Mouse (Mus musculus) v-Abl transformed pro-B cells (cell line): ENCODE measurements around the gene Tmem259.

ENCODE experiments used
- in situ Hi-C, 2 experiments: fragments of 400-800 bp; cut with MboI; formaldehyde crosslinking; loops; one replicate each; pipeline ENCODE4 v1.15.1; 2025; ENCODE audit not compliant: unreplicated experiment in 2 of 2

Gene Tmem259

DNA sequence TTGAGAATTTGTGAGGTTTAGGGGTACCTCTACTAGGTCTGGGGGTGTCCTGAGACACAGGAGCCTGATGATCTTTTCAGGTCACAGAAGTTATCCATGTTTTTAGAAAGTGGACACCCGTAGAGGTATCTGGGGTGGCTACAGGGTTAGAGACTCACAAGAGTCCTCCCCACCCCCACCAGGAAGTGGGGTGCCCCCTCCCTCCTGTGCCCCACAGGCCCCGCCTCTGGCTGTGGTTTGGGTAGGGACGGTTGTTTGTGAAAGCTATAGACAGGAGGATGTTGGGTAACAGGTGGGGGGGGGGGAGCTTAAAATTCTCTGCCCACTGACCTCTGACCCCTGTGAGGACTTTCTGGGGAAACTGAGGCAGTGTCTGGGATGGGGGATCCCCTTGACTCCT is 33.2 kb upstream of the Tmem259 start:
- in situ Hi-C loops = no loop called here

- in situ Hi-C loops = no loop called here
These were observed 32.8 kb upstream of the Tmem259 start for GRCm38 (mm10) chr10:80016931-80017330.

GRCm38 (mm10) chr10:80016511-80016910 is 32.4 kb upstream of the Tmem259 start, which contains the start of gene Arhgap45:
Gene Arhgap45 (plus strand): TSS chr10:80016653.
- in situ Hi-C loops = no loop called here

- in situ Hi-C loops = no loop called here
These were observed 31.5 kb upstream of the Tmem259 start for GRCm38 (mm10) chr10:80015583-80015982.

GRCm38 (mm10) chr10:80014484-80015290 is 30.6 kb upstream of the Tmem259 start:
- in situ Hi-C loops = no loop called here

DNA sequence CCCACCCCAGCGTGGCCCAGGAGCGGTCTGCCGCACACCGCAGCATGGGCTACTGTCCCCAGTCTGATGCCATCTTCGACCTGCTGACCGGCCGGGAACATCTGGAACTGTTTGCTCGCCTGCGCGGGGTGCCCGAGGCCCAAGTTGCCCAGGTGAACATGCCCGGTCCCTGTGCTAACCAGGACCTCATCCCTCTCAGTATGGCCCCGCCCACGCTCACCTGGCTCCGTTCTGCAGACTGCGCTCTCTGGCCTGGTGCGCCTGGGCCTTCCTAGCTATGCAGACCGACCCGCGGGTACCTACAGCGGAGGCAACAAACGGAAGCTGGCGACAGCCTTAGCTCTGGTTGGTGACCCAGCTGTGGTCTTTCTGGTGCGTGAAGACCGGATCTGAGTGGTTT is 29.5 kb upstream of the Tmem259 start:
- in situ Hi-C loops = no loop called here

- in situ Hi-C loops = no loop called here
These were observed 27.6 kb upstream of the Tmem259 start for GRCm38 (mm10) chr10:80011740-80012139.

- in situ Hi-C loops = no loop called here
These were observed 20.1 kb upstream of the Tmem259 start for GRCm38 (mm10) chr10:80004233-80004705.

GRCm38 (mm10) chr10:80003374-80004232 is 19.5 kb upstream of the Tmem259 start:
- in situ Hi-C loops = no loop called here

DNA sequence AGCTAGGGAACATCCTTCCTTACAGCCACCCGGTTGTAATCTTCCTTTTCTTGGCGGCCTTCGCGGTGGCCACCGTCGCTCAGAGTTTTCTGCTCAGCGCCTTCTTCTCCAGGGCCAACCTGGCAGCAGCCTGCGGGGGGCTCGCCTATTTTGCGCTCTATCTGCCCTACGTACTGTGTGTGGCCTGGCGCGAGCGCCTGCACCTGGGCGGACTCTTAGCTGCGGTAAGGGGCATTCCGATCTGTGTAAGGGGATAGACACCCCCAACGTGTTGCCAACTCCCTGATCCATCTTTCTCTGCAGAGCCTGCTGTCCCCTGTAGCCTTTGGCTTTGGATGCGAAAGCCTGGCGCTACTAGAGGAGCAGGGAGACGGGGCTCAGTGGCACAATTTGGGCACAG is 18.7 kb upstream of the Tmem259 start:
- in situ Hi-C loops = no loop called here

DNA sequence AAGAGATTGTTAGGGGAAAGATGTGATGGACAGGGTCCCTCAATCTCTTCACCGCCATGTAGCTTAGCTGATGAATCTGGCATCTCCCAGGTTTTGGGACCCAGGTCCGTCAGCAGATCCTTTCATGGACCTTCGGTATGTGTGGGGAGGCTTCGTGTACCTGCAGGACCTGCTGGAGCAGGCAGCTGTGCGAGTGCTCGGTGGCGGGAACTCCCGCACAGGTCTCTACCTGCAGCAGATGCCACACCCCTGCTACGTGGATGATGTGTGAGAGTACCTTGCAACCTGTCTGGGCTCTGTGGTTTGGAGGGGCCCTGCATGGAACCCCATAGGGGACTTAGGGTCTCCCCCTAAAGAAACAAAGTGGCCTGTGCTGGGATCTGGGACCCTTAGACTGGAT is 17.8 kb upstream of the Tmem259 start:
- in situ Hi-C loops = no loop called here

DNA sequence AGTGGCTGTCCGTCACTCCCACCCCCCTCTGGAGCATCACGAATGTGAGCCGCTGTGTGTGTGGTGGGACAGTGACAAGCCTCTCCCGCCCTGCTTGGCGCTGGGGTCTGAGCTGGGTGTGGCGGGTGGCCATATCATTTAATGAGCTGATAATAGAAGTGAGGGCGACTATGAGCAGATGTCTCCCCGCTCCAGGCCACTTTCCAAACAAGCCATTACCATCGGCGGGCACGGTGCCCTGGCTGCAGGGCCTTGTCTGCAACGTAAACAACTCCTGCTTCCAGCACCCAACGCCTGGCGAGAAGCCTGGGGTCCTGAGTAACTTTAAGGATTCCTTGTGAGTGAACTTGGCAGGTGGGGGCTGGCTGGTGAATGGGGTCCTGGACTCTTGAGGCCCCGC is 13.7 kb upstream of the Tmem259 start:
- in situ Hi-C loops = no loop called here

GRCm38 (mm10) chr10:79997034-79997760 is 13.1 kb upstream of the Tmem259 start:
- in situ Hi-C loops = no loop called here

DNA sequence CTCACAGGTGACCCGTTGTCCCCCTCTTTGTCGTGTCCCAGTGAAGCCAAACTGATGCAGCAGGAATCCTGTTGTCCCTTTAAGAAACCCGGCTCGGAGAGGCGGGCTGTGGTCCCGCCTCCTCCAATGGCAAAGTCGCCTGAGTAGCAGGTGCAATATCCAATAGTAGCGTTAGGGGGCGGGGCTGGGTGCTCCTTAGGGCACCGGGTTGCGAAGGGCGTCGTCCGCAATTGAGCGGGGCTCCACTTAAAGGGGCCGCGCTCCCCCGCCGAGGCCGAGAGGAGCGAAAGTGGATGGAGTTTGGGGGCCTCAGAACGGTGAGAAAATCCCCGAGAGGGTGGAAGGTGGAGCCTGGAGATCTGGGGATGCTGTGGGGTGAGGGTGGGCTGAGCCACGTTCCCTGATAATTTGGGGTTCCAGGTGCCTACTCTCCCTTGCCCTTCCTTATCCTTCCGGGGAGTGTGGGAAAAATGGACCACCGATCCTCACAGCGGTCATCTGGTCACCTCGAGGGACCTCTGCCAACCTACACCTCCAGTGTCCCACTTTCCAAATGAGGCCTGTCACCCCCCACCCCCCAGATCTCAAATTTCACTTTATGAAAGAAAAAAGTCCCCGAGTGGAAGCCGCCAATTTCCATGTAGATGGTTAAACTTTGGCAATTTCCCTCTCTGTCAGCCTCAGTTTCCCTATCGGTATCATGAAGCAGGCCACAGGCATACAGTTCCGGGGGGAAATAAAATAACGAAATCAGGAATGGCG is 12.3 kb upstream of the Tmem259 start, which contains the start of gene Abca7:
Abca7 (plus strand) TSS at position 223 of the 762 bp plus-strand sequence.
- in situ Hi-C loops = no loop called here

DNA sequence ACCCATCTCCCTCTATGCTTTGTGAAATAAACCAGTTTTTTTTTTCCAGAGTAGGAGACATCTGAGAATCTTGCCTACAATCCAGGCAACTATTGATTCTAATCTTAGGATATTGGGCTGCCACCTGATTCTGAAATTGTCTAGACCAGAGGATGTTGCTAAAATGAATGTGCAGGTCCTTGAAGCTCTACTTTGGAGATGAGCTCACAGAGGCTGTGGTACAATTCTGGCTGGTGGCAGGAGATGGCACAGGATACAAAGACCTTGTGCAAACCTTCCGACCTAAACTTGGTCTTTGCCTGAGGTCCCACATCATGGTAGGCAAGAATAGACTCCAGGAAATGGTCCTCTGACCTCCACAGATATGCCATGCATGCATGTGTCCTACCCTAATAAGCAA is 11.5 kb upstream of the Tmem259 start:
- in situ Hi-C loops = no loop called here

DNA sequence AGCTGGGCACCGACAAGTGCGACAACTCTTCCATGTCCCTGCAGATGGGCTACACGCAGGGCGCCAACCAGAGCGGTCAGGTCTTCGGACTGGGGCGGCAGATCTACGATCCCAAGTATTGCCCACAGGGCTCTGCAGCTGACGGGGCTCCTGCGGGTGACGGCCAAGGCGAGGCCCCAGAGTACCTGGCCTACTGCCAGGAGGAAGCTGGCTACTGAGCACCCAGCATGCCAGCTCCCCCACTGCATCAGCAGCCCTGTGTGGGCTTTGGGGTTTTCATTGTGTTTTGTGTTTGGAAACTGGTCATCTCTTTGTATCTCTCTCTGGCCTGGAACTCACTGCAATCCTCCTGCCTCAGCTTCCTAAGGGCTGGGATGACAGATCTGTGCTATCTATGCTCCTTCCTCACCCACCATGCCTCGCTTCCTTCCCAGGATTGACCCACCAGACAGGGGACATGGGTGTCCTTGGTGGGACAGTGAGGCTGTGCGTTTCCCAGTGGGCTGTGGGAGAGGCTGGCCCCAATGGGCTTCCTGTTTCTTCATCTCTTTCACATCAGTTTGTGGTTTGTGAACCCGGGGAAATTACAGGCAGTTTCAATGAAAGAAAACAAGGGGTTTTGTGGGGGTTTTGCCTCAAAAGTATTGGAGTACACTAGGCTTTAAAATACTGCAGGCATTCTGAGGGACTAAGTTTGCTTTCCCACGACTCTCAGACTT is 10.4 kb upstream of the Tmem259 start:
- in situ Hi-C loops = no loop called here

GRCm38 (mm10) chr10:79991548-79991947 is 7.4 kb upstream of the Tmem259 start:
- in situ Hi-C loops = no loop called here

- in situ Hi-C loops = no loop called here
These were observed 7.0 kb upstream of the Tmem259 start for GRCm38 (mm10) chr10:79991099-79991498.

DNA sequence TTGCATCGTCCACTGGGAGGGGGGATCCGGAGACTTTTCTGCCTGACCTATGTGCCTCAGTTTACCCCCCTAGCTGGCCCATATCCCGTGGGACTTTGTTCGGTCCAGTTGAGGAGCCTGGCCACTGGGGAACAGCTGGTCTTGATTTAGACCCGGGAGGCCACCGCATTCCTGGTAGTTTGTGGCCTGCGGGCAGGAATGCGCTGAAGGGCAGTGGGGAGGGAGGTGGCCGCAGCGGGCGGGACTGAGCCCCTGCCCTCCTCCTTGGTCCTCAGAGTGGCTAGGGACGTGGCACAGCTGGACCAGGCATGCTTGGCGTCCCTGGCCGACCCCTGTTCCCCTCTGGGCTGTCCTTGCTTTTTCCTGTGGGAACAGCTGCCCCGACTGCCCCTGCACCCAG is 5.7 kb upstream of the Tmem259 start:
- in situ Hi-C loops = loop anchor here (5.0 to 10.0 kb wide), 4 partner anchors 42 to 125 kb away; partner anchors contain the start of gene Stk11 (in 1 of the 2)
